Mouse (Mus musculus) E14TG2a.4 (cell line): ENCODE measurements around the gene Mxd4.

Source experiments
- CTCF ChIP-seq: conservative IDR thresholded peaks from 2 replicates; pipeline ENCODE4 v1.5.1; 2014; ENCODE audit warnings: low read length
- NANOG ChIP-seq: IDR thresholded peaks from 2 replicates; pipeline ENCODE4 v1.6.1; 2014; ENCODE audit warnings: borderline replicate concordance, low read length, mixed read lengths
- POU5F1 ChIP-seq: IDR thresholded peaks from 2 replicates; pipeline ENCODE4 v1.6.1; 2014; ENCODE audit warnings: low read length, borderline replicate concordance

DNA sequence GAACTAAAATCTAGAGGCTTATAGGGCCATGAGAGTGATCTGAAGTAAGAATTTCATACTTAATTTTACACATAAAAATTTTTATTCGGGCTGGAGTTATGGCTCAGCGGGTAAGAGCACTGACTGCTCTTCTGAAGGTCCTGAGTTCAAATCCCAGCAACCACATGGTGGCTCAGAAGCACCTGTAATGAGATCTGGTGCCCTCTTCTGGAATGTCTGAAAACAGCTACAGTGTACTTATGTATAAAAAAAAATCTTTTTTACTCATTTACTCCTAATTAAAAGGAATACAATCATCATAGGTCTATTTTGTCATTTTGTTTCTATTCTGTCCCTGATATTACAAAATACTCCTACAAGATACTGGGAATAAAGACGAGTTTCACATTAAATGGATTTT lies 40.0 kb downstream of the Mxd4 start:
- TF ChIP-seq CTCF: no peak
- TF ChIP-seq POU5F1: no peak
- no peak for TF ChIP-seq NANOG
